Mouse (Mus musculus) limb, embryonic 12.5 days (tissue): ENCODE results near the gene Rbbp8nl. TPM values are rescaled to one million over a fixed set of nuclear protein-coding genes. Genes with fewer than 3 reads are reported as not detected.

Experiments used
- ATAC-seq: fragments of 200-750 bp; cut with Nextera tagmentation; 2 replicates; pipeline ENCODE4 v1.8.0; 2017; ENCODE audit warnings: low read depth, moderate TSS enrichment; ENCODE audit not compliant: insufficient number of reproducible peaks, insufficient read depth, low FRiP score, low TSS enrichment
- H3K27ac ChIP-seq: fragments of 300-500 bp; sonication (generic); 2 replicates; pipeline ENCODE4 v1.5.1; 2016; ENCODE audit warnings: mild to moderate bottlenecking, moderate library complexity
- H3K27me3 ChIP-seq: fragments of 300-500 bp; sonication (generic); 2 replicates; pipeline ENCODE4 v1.6.1; 2016; ENCODE audit warnings: mild to moderate bottlenecking, moderate library complexity
- H3K36me3 ChIP-seq: fragments of 300-500 bp; sonication (generic); 2 replicates; pipeline ENCODE4 v1.6.1; 2016; ENCODE audit warnings: mild to moderate bottlenecking, moderate library complexity
- H3K4me1 ChIP-seq: fragments of 300-500 bp; sonication (generic); replicated peaks from 2 replicates; pipeline ENCODE4 v1.6.1; 2016
- H3K4me2 ChIP-seq: fragments of 300-500 bp; sonication (generic); 2 replicates; pipeline ENCODE4 v1.6.1; 2016; ENCODE audit warnings: mild to moderate bottlenecking, moderate library complexity
- H3K4me3 ChIP-seq: fragments of 300-500 bp; sonication (generic); replicated peaks from 2 replicates; pipeline ENCODE4 v1.5.1; 2016; ENCODE audit warnings: mild to moderate bottlenecking
- H3K9ac ChIP-seq: fragments of 300-500 bp; sonication (generic); replicated peaks from 2 replicates; pipeline ENCODE4 v1.6.1; 2016; ENCODE audit warnings: mild to moderate bottlenecking, moderate library complexity
- H3K9me3 ChIP-seq: fragments of 300-500 bp; sonication (generic); 2 replicates; pipeline ENCODE4 v1.6.1; 2016; ENCODE audit warnings: mild to moderate bottlenecking, moderate library complexity
- WGBS: fragments of 180-500 bp; shearing (Covaris S2); methylation state at CpG from one replicate; pipeline ENCODE4 v1.1.7; 2016; 5-methylcytosine and 5-hydroxymethylcytosine counted together
- polyA plus RNA-seq: library from polyadenylated mRNA; unstranded; fragments of >200 nt; fragmentation: Nextera tagmentation; extraction: Ambion mirVana; gene quantifications from 2 replicates; pipeline ENCODE4 v1.2.1, GENCODE M21; 2016

Rbbp8nl gene
- polyA plus RNA-seq, 1 experiment from 2014 or later, result 0.56 TPM

DNA sequence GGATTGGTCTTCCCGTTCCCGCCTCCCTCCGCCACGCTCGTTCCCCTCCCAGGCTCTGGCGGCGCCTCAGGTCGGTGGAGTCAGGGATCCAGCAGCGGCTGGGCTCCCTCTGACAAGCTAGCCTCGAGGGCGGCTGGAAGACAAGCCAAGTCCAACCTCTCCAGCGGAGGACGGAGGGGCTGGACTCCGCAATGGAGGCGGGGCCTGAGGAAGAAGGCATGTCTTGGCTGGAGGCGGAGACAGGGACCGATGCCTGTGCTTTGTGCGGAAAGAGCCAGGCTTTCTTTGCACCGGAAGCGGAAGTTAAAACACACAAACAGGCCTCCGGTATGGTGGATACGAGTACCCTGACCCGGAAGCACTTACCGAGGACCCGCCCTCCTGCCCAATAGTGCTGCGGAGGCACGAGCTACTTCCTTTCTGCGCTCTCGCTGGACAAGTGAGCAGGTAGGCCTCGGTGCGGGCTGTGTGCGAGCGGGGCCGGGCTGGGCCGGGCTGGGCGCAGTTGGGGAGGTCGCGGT, 32.6 kb downstream of the Rbbp8nl start, which contains the start of gene Rps21:
TSS of gene Rps21 (plus strand) at position 377 of the 521 bp plus-strand sequence.
- under 1% methylated on average over 38 of the region's 38 CpGs for WGBS
- H3K9me3 ChIP-seq, result no peaks in the 10 kb centered on the region
- peaks cover 14% of the 10 kb centered on the region for H3K4me1 ChIP-seq
- peak within 1 kb of the TSS; percentile 89 for H3K4me2 ChIP-seq
- H3K9ac ChIP-seq, result peak within 1 kb of the TSS; percentile 91
- peaks cover 41% of the 10 kb centered on the region for H3K36me3 ChIP-seq
- H3K27me3 ChIP-seq, result no peaks in the 10 kb centered on the region
- peak within 1 kb of the TSS; percentile 95 for H3K27ac ChIP-seq
- peak; percentile 96 for ATAC-seq
- peak within 1 kb of the TSS; percentile 87 for H3K4me3 ChIP-seq

- H3K27me3 ChIP-seq, result no peaks in the 10 kb centered on the region
- H3K4me3 ChIP-seq, result peak overlapping the region; percentile 87
- peak overlapping the region; percentile 95 for H3K27ac ChIP-seq
- H3K4me1 ChIP-seq, result peaks cover 14% of the 10 kb centered on the region
- H3K9ac ChIP-seq, result peak overlapping the region; percentile 71
- ATAC-seq, result peak; percentile 73
- H3K9me3 ChIP-seq, result no peaks in the 10 kb centered on the region
- H3K4me2 ChIP-seq, result peak overlapping the region; percentile 84
- peaks cover 35% of the 10 kb centered on the region for H3K36me3 ChIP-seq
- WGBS, result 23% methylated on average over 26 of the region's 26 CpGs
These were observed 33.2 kb downstream of the Rbbp8nl start for GRCm38 (mm10) chr2:180256296-180257000.

DNA sequence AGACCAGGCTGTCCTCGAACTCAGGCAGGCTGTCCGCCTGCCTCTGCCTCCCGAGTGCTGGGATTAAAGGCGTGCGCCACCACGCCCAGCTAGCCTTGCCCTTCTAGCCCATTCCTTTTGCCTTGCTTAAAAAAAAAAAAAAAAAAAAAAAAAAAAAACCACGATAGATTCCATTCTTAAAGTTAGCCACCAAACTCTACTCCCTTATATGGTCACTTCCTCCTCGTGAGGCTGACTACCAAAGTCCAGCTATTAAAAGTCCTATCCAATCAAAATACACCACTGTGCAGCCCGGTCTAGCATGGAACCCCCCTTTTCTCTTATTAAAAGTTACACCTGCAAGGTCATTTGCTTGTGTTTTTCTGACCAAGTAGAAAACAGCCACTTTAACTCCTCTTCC, 34.0 kb downstream of the Rbbp8nl start:
- H3K4me3 ChIP-seq, result peak overlapping the region; percentile 87
- H3K4me1 ChIP-seq, result peaks cover 14% of the 10 kb centered on the region
- ATAC-seq, result no peak
- peak overlapping the region; percentile 84 for H3K4me2 ChIP-seq
- H3K9ac ChIP-seq, result no peak overlapping the region
- H3K36me3 ChIP-seq, result peaks cover 28% of the 10 kb centered on the region
- H3K9me3 ChIP-seq, result no peaks in the 10 kb centered on the region
- WGBS, result 91% methylated on average over 9 of the region's 9 CpGs
- H3K27ac ChIP-seq, result no peak overlapping the region; the same call in 1 of the 2 replicates
- H3K27me3 ChIP-seq, result no peaks in the 10 kb centered on the region

GRCm38 (mm10) chr2:180254436-180255209, 35.1 kb downstream of the Rbbp8nl start:
- Histone ChIP-seq H3K27me3 (no peaks in the 10 kb centered on the region), H3K4me3 (no peak overlapping the region), H3K36me3 (peaks cover 17% of the 10 kb centered on the region), H3K9me3 (no peaks in the 10 kb centered on the region), H3K9ac (no peak overlapping the region), H3K4me1 (peaks cover 14% of the 10 kb centered on the region), H3K27ac (no peak overlapping the region), H3K4me2 (no peak overlapping the region)
- no peak for ATAC-seq
- 93% methylated on average over 5 of the region's 5 CpGs for WGBS

GRCm38 (mm10) chr2:180251838-180252237, 37.8 kb downstream of the Rbbp8nl start:
- no peaks in the 10 kb centered on the region for H3K27me3 ChIP-seq
- H3K9ac ChIP-seq, result no peak overlapping the region
- 55% methylated on average over 3 of the region's 3 CpGs for WGBS
- H3K9me3 ChIP-seq, result no peaks in the 10 kb centered on the region
- H3K36me3 ChIP-seq, result no peaks in the 10 kb centered on the region
- no peak overlapping the region for H3K4me3 ChIP-seq
- no peak overlapping the region for H3K4me2 ChIP-seq
- no peak overlapping the region for H3K27ac ChIP-seq
- peaks cover 6% of the 10 kb centered on the region for H3K4me1 ChIP-seq
- ATAC-seq, result no peak

- no peaks in the 10 kb centered on the region for H3K27me3 ChIP-seq
- H3K4me2 ChIP-seq, result no peak overlapping the region
- H3K9me3 ChIP-seq, result no peaks in the 10 kb centered on the region
- peaks cover 3% of the 10 kb centered on the region for H3K4me1 ChIP-seq
- H3K4me3 ChIP-seq, result no peak overlapping the region
- no peak overlapping the region for H3K9ac ChIP-seq
- ATAC-seq, result peak; percentile 83
- no peak overlapping the region for H3K27ac ChIP-seq
- WGBS, result 33% methylated on average over 11 of the region's 11 CpGs
- no peaks in the 10 kb centered on the region for H3K36me3 ChIP-seq
These were observed 38.6 kb downstream of the Rbbp8nl start for GRCm38 (mm10) chr2:180250930-180251611.

GRCm38 (mm10) chr2:180248947-180249660, 40.6 kb downstream of the Rbbp8nl start:
- no peak for ATAC-seq
- Histone ChIP-seq H3K4me3 (no peak overlapping the region), H3K4me1 (no peaks in the 10 kb centered on the region), H3K36me3 (no peaks in the 10 kb centered on the region), H3K27me3 (no peaks in the 10 kb centered on the region), H3K4me2 (no peak overlapping the region), H3K9me3 (no peaks in the 10 kb centered on the region), H3K27ac (no peak overlapping the region), H3K9ac (no peak overlapping the region)
- 69% methylated on average over 9 of the region's 9 CpGs for WGBS

- no peaks in the 10 kb centered on the region for H3K27me3 ChIP-seq
- no peaks in the 10 kb centered on the region for H3K9me3 ChIP-seq
- ATAC-seq, result no peak
- H3K36me3 ChIP-seq, result no peaks in the 10 kb centered on the region
- WGBS, result 89% methylated on average over 5 of the region's 5 CpGs
- H3K4me2 ChIP-seq, result no peak overlapping the region
- H3K9ac ChIP-seq, result no peak overlapping the region
- H3K27ac ChIP-seq, result no peak overlapping the region
- H3K4me1 ChIP-seq, result no peaks in the 10 kb centered on the region
- H3K4me3 ChIP-seq, result no peak overlapping the region
These were observed 41.8 kb downstream of the Rbbp8nl start for GRCm38 (mm10) chr2:180247916-180248315.

DNA sequence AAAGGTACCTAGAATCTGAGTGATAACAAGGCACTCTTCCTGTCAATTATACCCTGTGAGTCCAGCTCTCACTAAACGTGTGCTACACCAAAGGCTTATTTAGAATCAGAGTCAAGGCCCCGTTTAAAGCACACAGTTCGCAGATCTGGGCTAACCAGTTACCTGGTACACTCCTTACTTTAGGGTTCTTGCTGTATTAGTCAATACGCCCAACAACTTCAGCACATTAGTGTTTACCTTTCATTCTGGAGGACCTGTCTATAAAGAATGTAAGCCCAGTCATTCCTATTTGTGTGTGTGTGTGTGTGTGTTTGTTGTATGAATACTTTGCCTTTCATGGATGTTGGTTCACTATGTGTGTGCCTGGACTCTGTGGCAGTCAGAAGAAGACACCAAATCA, 46.6 kb downstream of the Rbbp8nl start:
- H3K27me3 ChIP-seq, result no peaks in the 10 kb centered on the region
- no peaks in the 10 kb centered on the region for H3K36me3 ChIP-seq
- ATAC-seq, result no peak
- H3K27ac ChIP-seq, result no peak overlapping the region
- no peak overlapping the region for H3K9ac ChIP-seq
- H3K4me1 ChIP-seq, result no peaks in the 10 kb centered on the region
- H3K4me3 ChIP-seq, result no peak overlapping the region
- no peak overlapping the region for H3K4me2 ChIP-seq
- WGBS, result 81% methylated on average over 4 of the region's 4 CpGs
- peaks cover 4% of the 10 kb centered on the region; the same call in 1 of the 2 replicates for H3K9me3 ChIP-seq

GRCm38 (mm10) chr2:180238591-180238990, 51.1 kb downstream of the Rbbp8nl start:
- no peak for ATAC-seq
- no peak overlapping the region for H3K4me3 ChIP-seq
- H3K4me2 ChIP-seq, result no peak overlapping the region
- H3K9me3 ChIP-seq, result peaks cover 4% of the 10 kb centered on the region; the same call in 1 of the 2 replicates
- no peaks in the 10 kb centered on the region for H3K36me3 ChIP-seq
- H3K27ac ChIP-seq, result no peak overlapping the region
- no peaks in the 10 kb centered on the region for H3K27me3 ChIP-seq
- no peak overlapping the region for H3K9ac ChIP-seq
- WGBS, result 79% methylated on average over 5 of the region's 5 CpGs
- peaks cover 23% of the 10 kb centered on the region for H3K4me1 ChIP-seq
